ENCODE assay signal across 21 mouse cellular contexts in the genomic region with DNA sequence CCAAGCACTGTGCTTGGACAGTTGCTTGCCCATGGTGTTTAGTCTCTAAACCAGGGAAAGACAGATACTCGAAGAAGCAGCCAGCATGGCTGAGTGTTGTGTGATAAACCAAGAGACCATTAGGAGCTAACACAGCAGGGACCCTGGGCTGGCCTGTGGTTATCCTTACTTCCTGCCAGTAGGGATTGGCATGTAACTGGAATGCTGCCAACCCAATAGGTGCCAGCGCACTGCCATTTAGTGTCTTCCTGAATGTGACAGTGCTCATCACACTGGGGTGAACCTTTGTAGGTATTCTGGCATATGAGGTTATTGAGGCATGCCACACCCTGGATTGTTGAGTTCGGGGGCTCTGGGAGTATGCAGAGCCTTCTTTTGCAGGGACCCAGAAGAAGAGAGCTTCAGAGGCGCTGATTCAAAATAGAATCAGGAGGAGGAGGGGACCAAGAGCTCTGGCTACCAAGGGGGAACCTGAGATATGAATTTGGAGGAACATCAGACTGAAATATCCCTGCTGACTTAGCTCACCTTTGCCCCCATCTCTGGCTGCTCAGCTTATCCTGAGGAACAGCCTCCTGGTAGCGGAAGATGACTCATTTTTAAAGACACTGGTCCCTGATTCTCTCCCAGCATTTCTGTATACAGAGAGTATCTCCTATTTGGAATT. TPM values are rescaled to one million over a fixed set of nuclear protein-coding genes. Genes with fewer than 3 reads are reported as not detected.
DNase-seq lines count a peak whose midpoint lies in the region; ATAC-seq and TF ChIP-seq lines count a peak whose summit lies in the region.
"Had no signal": no experiment of that assay in that cellular context is flagged by ENCODE, and none has a peak within 500 bp of the region (broad histone marks: within the 10 kb centered on the region; RNA-seq: fewer than 3 reads in every experiment).

No protein-coding gene starts in this region.

- no peak for ATAC-seq in megakaryocyte, adult 5-6 weeks (ENCODE audit: poor library complexity, severe bottlenecking)
- no peak for ATAC-seq in monocyte, adult 5-6 weeks (replicated peaks; ENCODE audit: insufficient number of reproducible peaks, low FRiP score, low TSS enrichment, poor library complexity, severe bottlenecking)
- ATAC-seq: forebrain, postnatal 0 days; intestine, postnatal 0 days; midbrain, embryonic 13.5 days had no signal

- peaks cover 86% of the 10 kb centered on the region for H3K36me3 ChIP-seq in megakaryocyte, embryonic 14.5 days (replicated peaks; ENCODE audit: low read length)
- H3K36me3 ChIP-seq: forebrain, embryonic 10.5 days; liver, embryonic 13.5 days; midbrain, embryonic 13.5 days had no signal

- H3K27me3 ChIP-seq in megakaryocyte, embryonic 14.5 days (replicated peaks): no peaks in the 10 kb centered on the region

- intact Hi-C loops in gastrocnemius, adult 2 months (cut with DNase I): no loop called here

- no peaks in the 10 kb centered on the region for H3K9me3 ChIP-seq in megakaryocyte, embryonic 14.5 days
- H3K9me3 ChIP-seq: forebrain, embryonic 10.5 days; liver, embryonic 13.5 days; midbrain, embryonic 13.5 days had no signal

- peak overlapping the region; percentile 86 for H3K4me3 ChIP-seq in gastrocnemius, adult 2 months
- H3K4me3 ChIP-seq in megakaryocyte, embryonic 14.5 days (replicated peaks): peak overlapping the region; percentile 82
- H3K4me3 ChIP-seq: forebrain, embryonic 10.5 days; layer of hippocampus, adult 2 months; liver, embryonic 13.5 days; midbrain, embryonic 13.5 days had no signal

- peak; percentile 83 for DNase-seq in gastrocnemius, adult 2 months
- no peak for DNase-seq in gastrocnemius, postnatal 10 days
- DNase-seq in gastrocnemius, adult 8-10 months (ENCODE audit: low spot score in 2 of 2): peak; percentile 57 to 62
- no peak for DNase-seq in layer of hippocampus, postnatal 14 days (ENCODE audit: low spot score in 2 of 2)
- DNase-seq: adrenal gland, postnatal 14 days; cerebellum, adult 8-10 months; forebrain, postnatal 0 days; kidney, postnatal 25 days; liver, embryonic 13.5 days; lung, adult 2 months; lung, postnatal 14 days; retina, postnatal 1 day; right cerebral cortex, postnatal 25 days; thymus, postnatal 14 days had no signal

- no peak for TF ChIP-seq CTCF in gastrocnemius, adult 2 months (IDR thresholded peaks at IDR 0.05)

- peaks cover 98% of the 10 kb centered on the region for H3K4me1 ChIP-seq in megakaryocyte, embryonic 14.5 days

- peak overlapping the region; percentile 97 for H3K27ac ChIP-seq in gastrocnemius, adult 2 months
- H3K27ac ChIP-seq: forebrain, embryonic 10.5 days; layer of hippocampus, adult 2 months; liver, embryonic 13.5 days; midbrain, embryonic 13.5 days had no signal

RNA-seq across cellular contexts. Expression of gene Tuba8, which starts 6.2 kb away (rescaled TPM):
- total RNA-seq in gastrocnemius, adult 2 months (2021): 100 to 1,000 TPM; 201 to 248 TPM
- total RNA-seq in gastrocnemius, postnatal 10 days (2021): 100 to 1,000 TPM; 160 to 206 TPM
- 75.1 and 120 TPM in 2 replicates for polyA plus RNA-seq in megakaryocyte, embryonic 14.5 days (2012; ENCODE audit: insufficient read depth, low replicate concordance)
- 5.1 and 6.2 TPM in 2 replicates for total RNA-seq in megakaryocyte, adult 5-6 weeks (2015)
- 5.1 and 5.6 TPM in 2 replicates for total RNA-seq in megakaryocyte, adult 5-6 weeks (2017)
- total RNA-seq in gastrocnemius, adult 8-10 months (2022): 100 to 1,000 TPM; 231 to 245 (median 239) TPM
- 1.1 to 3.4 TPM (median 2.6 TPM) in 3 replicates for total RNA-seq in monocyte, adult 5-6 weeks (2017)
- total RNA-seq in layer of hippocampus, postnatal 14 days (2021): 1 to 10 TPM; 5.4 to 5.5 TPM

RNA-seq across cellular contexts. Expression of gene Usp18, which starts 29.0 kb away (rescaled TPM):
- 1 to 10 TPM in 1 of 2 experiments, under 1 TPM in 1; 0.89 to 1.5 TPM for total RNA-seq in gastrocnemius, adult 2 months (2021)
- total RNA-seq in gastrocnemius, postnatal 10 days (2021): under 1 TPM; 0.25 to 0.52 TPM
- 1.2 TPM in 1 of 2 replicates, not detected in the other for polyA plus RNA-seq in megakaryocyte, embryonic 14.5 days (2012; ENCODE audit: insufficient read depth, low replicate concordance)
- total RNA-seq in megakaryocyte, adult 5-6 weeks (2015): 25.0 and 26.8 TPM in 2 replicates
- 14.2 and 20.7 TPM in 2 replicates for total RNA-seq in megakaryocyte, adult 5-6 weeks (2017)
- 1 to 10 TPM; 1.0 to 1.5 (median 1.3) TPM for total RNA-seq in gastrocnemius, adult 8-10 months (2022)
- 3.1 to 9.2 TPM (median 5.0 TPM) in 3 replicates for total RNA-seq in monocyte, adult 5-6 weeks (2017)
- total RNA-seq in layer of hippocampus, postnatal 14 days (2021): not detected

RNA-seq across cellular contexts. Expression of gene Pex26, which starts 33.3 kb away (rescaled TPM):
- 1 to 10 TPM; 3.5 to 3.8 TPM for total RNA-seq in gastrocnemius, adult 2 months (2021)
- 1 to 10 TPM; 4.0 TPM for total RNA-seq in gastrocnemius, postnatal 10 days (2021)
- 3.6 and 7.2 TPM in 2 replicates for polyA plus RNA-seq in megakaryocyte, embryonic 14.5 days (2012; ENCODE audit: insufficient read depth, low replicate concordance)
- total RNA-seq in megakaryocyte, adult 5-6 weeks (2015): 3.7 and 4.8 TPM in 2 replicates
- total RNA-seq in megakaryocyte, adult 5-6 weeks (2017): 4.2 and 5.7 TPM in 2 replicates
- total RNA-seq in gastrocnemius, adult 8-10 months (2022): 1 to 10 TPM; 2.7 to 3.9 (median 3.5) TPM
- 4.0 to 9.1 TPM (median 4.9 TPM) in 3 replicates for total RNA-seq in monocyte, adult 5-6 weeks (2017)
- 10 to 100 TPM; 11.2 to 12.0 TPM for total RNA-seq in layer of hippocampus, postnatal 14 days (2021)

Comparison
In these comparisons a context has a peak if more than half of its experiments do, and no peak if none do; other contexts are left out.
1. DNase-seq: peak in gastrocnemius, adult 2 months (single experiment) and gastrocnemius, adult 8-10 months (2 of 2); none in gastrocnemius, postnatal 10 days (single experiment) and layer of hippocampus, postnatal 14 days (0 of 2).
2. RNA of gene Tuba8, which starts 6.2 kb away (total RNA-seq): 201 to 248 TPM in gastrocnemius, adult 2 months, 231 to 245 TPM in gastrocnemius, adult 8-10 months and 160 to 206 TPM in gastrocnemius, postnatal 10 days; 5.1 to 6.2 TPM in megakaryocyte, adult 5-6 weeks, 5.4 to 5.5 TPM in layer of hippocampus, postnatal 14 days and 1.1 to 3.4 TPM in monocyte, adult 5-6 weeks; every median in the first group is over 10 times any median in the second.